Mouse (Mus musculus): ENCODE results near the gene Myo16. TPM values are rescaled to one million over a fixed set of nuclear protein-coding genes. Genes with fewer than 3 reads are reported as not detected.

Myo16 gene
- polyA plus RNA-seq, 1 experiment from 2014 or later: 0.34 TPM

- Histone ChIP-seq H3K27me3 (ENCODE audit: control insufficient read depth, insufficient read depth, low read length) (no peaks in the 10 kb centered on the region), H3K4me1 (ENCODE audit: control insufficient read depth in 2 of 2, insufficient read depth in 2 of 2, low read length in 2 of 2) (peaks cover 6% of the 10 kb centered on the region in 2 experiments; a peak in 3 of 4 replicates), H3K9ac (ENCODE audit: low read length) (no peak overlapping the region), H3K36me3 (ENCODE audit: control insufficient read depth, insufficient read depth, low read length) (no peaks in the 10 kb centered on the region), H3K4me2 (ENCODE audit: low read length) (no peak overlapping the region), H3K4me3 (ENCODE audit: control insufficient read depth in 1 of 2, insufficient read depth in 1 of 2, low read depth in 1 of 2, low read length in 2 of 2) (no peak overlapping the region), H3K27ac (replicated peaks in 1 of 2; ENCODE audit: control insufficient read depth in 1 of 2, insufficient read depth in 1 of 2, low read depth in 2 of 2, low read length in 2 of 2) (no peak overlapping the region), H3K9me3 (ENCODE audit: control insufficient read depth, low read length) (no peaks in the 10 kb centered on the region)
- WGBS: 40% methylated on average over 4 of the region's 4 CpGs
- no peak for ATAC-seq (ENCODE audit: insufficient number of reproducible peaks, insufficient read depth, low FRiP score, low read depth)
Measured at GRCm38 (mm10) chr8:10568448-10568847, 414.7 kb downstream of the Myo16 start.

- Histone ChIP-seq H3K9ac (ENCODE audit: low read length) (no peak overlapping the region), H3K4me1 (ENCODE audit: control insufficient read depth in 2 of 2, insufficient read depth in 2 of 2, low read length in 2 of 2) (no peaks in the 10 kb centered on the region), H3K4me2 (ENCODE audit: low read length) (no peak overlapping the region), H3K36me3 (ENCODE audit: control insufficient read depth, insufficient read depth, low read length) (no peaks in the 10 kb centered on the region), H3K27me3 (ENCODE audit: control insufficient read depth, insufficient read depth, low read length) (no peaks in the 10 kb centered on the region), H3K4me3 (ENCODE audit: control insufficient read depth in 1 of 2, insufficient read depth in 1 of 2, low read depth in 1 of 2, low read length in 2 of 2) (no peak overlapping the region), H3K27ac (replicated peaks in 1 of 2; ENCODE audit: control insufficient read depth in 1 of 2, insufficient read depth in 1 of 2, low read depth in 2 of 2, low read length in 2 of 2) (no peak overlapping the region), H3K9me3 (ENCODE audit: control insufficient read depth, low read length) (no peaks in the 10 kb centered on the region)
- no peak for ATAC-seq (ENCODE audit: insufficient number of reproducible peaks, insufficient read depth, low FRiP score, low read depth)
- WGBS: 20% methylated on average over 6 of the region's 6 CpGs
Measured at GRCm38 (mm10) chr8:10574096-10574495, 420.4 kb downstream of the Myo16 start.

DNA sequence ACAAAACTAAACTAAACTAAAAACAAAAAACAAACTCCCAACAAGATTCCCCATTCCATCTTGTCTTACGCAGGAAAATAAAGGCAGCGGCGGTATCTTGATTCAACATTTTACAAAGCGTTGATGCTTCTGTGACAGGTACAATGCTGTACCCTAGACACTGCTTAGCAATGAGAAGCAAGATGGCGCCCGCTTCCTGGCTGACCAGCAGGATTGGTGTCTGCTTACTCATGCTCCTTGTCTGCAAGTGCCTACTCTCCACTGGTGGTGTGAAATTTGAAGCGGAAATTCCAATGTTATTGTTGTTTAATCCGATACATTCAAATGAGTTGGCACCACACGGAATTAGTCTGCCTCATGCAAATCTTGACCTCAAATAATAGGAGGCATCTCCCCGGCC, 421.5 kb downstream of the Myo16 start:
- 92% methylated on average over 10 of the region's 10 CpGs for WGBS
- no peak for ATAC-seq (ENCODE audit: insufficient number of reproducible peaks, insufficient read depth, low FRiP score, low read depth)
- Histone ChIP-seq H3K9me3 (ENCODE audit: control insufficient read depth, low read length) (no peaks in the 10 kb centered on the region), H3K9ac (ENCODE audit: low read length) (no peak overlapping the region), H3K4me1 (ENCODE audit: control insufficient read depth in 2 of 2, insufficient read depth in 2 of 2, low read length in 2 of 2) (no peaks in the 10 kb centered on the region), H3K27me3 (ENCODE audit: control insufficient read depth, insufficient read depth, low read length) (no peaks in the 10 kb centered on the region), H3K4me3 (ENCODE audit: control insufficient read depth in 1 of 2, insufficient read depth in 1 of 2, low read depth in 1 of 2, low read length in 2 of 2) (no peak overlapping the region), H3K36me3 (ENCODE audit: control insufficient read depth, insufficient read depth, low read length) (no peaks in the 10 kb centered on the region), H3K4me2 (ENCODE audit: low read length) (no peak overlapping the region), H3K27ac (replicated peaks in 1 of 2; ENCODE audit: control insufficient read depth in 1 of 2, insufficient read depth in 1 of 2, low read depth in 2 of 2, low read length in 2 of 2) (no peak overlapping the region)

- H3K4me2 ChIP-seq (ENCODE audit: low read length): peak overlapping the region; percentile 49
- peaks cover 18 to 22% of the 10 kb centered on the region in 2 experiments for H3K4me1 ChIP-seq (ENCODE audit: control insufficient read depth in 2 of 2, insufficient read depth in 2 of 2, low read length in 2 of 2)
- ATAC-seq (ENCODE audit: insufficient number of reproducible peaks, insufficient read depth, low FRiP score, low read depth): no peak
- H3K27me3 ChIP-seq (ENCODE audit: control insufficient read depth, insufficient read depth, low read length): no peaks in the 10 kb centered on the region
- no peak overlapping the region for H3K4me3 ChIP-seq (ENCODE audit: control insufficient read depth in 1 of 2, insufficient read depth in 1 of 2, low read depth in 1 of 2, low read length in 2 of 2)
- 0 out of 2 replicates have a peak overlapping the region, but pooled peaks have one; percentile 22 for H3K9ac ChIP-seq (ENCODE audit: low read length)
- H3K27ac ChIP-seq (replicated peaks in 1 of 2; ENCODE audit: control insufficient read depth in 1 of 2, insufficient read depth in 1 of 2, low read depth in 2 of 2, low read length in 2 of 2): peak overlapping the region; percentile 13 to 29; a peak in 2 of 4 replicates
- WGBS: 23% methylated on average over 9 of the region's 14 CpGs
- no peaks in the 10 kb centered on the region for H3K9me3 ChIP-seq (ENCODE audit: control insufficient read depth, low read length)
- H3K36me3 ChIP-seq (ENCODE audit: control insufficient read depth, insufficient read depth, low read length): no peaks in the 10 kb centered on the region
Measured at GRCm38 (mm10) chr8:10586956-10587744, 433.4 kb downstream of the Myo16 start.

DNA sequence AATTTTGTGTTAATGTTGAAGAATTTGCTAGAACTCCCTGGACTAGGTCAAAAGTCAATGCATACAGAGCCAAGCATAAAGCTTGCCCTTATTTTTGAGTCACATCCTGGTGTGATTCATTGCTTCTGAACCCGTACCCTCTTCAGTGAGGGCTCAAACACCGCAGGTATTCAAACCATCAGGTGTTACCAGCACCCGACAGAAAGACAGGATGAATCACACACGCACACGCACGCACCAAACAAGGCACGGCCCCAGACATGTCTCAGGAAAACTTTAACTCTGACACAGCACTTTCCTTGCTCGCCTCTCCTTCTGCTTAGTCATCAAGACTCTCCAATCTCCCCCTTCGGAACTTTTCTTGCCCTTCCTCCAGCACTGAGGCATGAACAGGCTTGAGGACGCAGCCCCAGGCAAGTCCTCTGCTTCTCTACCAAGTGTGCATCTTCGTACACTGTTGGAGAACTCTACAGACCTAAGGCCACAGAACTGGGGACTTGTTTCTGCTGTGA, 435.8 kb downstream of the Myo16 start:
- Histone ChIP-seq H3K4me1 (ENCODE audit: control insufficient read depth in 2 of 2, insufficient read depth in 2 of 2, low read length in 2 of 2) (peaks cover 18 to 22% of the 10 kb centered on the region in 2 experiments), H3K9ac (ENCODE audit: low read length) (no peak overlapping the region), H3K4me3 (ENCODE audit: control insufficient read depth in 1 of 2, insufficient read depth in 1 of 2, low read depth in 1 of 2, low read length in 2 of 2) (no peak overlapping the region), H3K27me3 (ENCODE audit: control insufficient read depth, insufficient read depth, low read length) (no peaks in the 10 kb centered on the region), H3K36me3 (ENCODE audit: control insufficient read depth, insufficient read depth, low read length) (no peaks in the 10 kb centered on the region), H3K9me3 (ENCODE audit: control insufficient read depth, low read length) (no peaks in the 10 kb centered on the region), H3K27ac (replicated peaks in 1 of 2; ENCODE audit: control insufficient read depth in 1 of 2, insufficient read depth in 1 of 2, low read depth in 2 of 2, low read length in 2 of 2) (no peak overlapping the region; a peak in 1 of 4 replicates), H3K4me2 (ENCODE audit: low read length) (no peak overlapping the region)
- no peak for ATAC-seq (ENCODE audit: insufficient number of reproducible peaks, insufficient read depth, low FRiP score, low read depth)
- WGBS: 78% methylated on average over 11 of the region's 11 CpGs

DNA sequence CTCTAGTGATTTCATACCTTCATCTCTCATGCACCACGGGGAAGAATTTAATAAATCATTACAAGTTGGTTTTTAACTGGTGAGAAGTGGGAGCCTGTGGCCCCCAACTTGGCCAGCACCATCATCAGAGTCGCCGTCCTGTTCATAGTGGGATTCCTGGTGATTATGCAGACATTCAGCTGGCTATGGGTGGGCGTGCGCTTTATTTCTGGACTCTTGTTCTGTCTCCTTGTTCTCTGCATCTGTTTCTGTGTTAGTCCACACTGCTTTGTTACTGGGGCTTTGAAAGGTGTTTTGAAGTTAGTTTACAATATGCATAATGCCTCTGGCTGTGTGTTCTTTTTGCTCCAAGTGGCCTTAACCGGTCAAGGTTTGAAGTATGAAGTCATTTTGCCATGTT, 439.2 kb downstream of the Myo16 start:
- WGBS: 89% methylated on average over 6 of the region's 6 CpGs
- ATAC-seq (ENCODE audit: insufficient number of reproducible peaks, insufficient read depth, low FRiP score, low read depth): no peak
- no peaks in the 10 kb centered on the region for H3K36me3 ChIP-seq (ENCODE audit: control insufficient read depth, insufficient read depth, low read length)

GRCm38 (mm10) chr8:10596353-10596752, 442.6 kb downstream of the Myo16 start:
- Histone ChIP-seq H3K4me1 (ENCODE audit: control insufficient read depth in 2 of 2, insufficient read depth in 2 of 2, low read length in 2 of 2) (peaks cover 0 to 2% of the 10 kb centered on the region in 2 experiments; a peak in 1 of 4 replicates), H3K27me3 (ENCODE audit: control insufficient read depth, insufficient read depth, low read length) (no peaks in the 10 kb centered on the region), H3K4me3 (ENCODE audit: control insufficient read depth in 1 of 2, insufficient read depth in 1 of 2, low read depth in 1 of 2, low read length in 2 of 2) (no peak overlapping the region), H3K4me2 (ENCODE audit: low read length) (no peak overlapping the region), H3K9me3 (ENCODE audit: control insufficient read depth, low read length) (no peaks in the 10 kb centered on the region), H3K36me3 (ENCODE audit: control insufficient read depth, insufficient read depth, low read length) (no peaks in the 10 kb centered on the region), H3K27ac (replicated peaks in 1 of 2; ENCODE audit: control insufficient read depth in 1 of 2, insufficient read depth in 1 of 2, low read depth in 2 of 2, low read length in 2 of 2) (no peak overlapping the region), H3K9ac (ENCODE audit: low read length) (no peak overlapping the region)
- ATAC-seq (ENCODE audit: insufficient number of reproducible peaks, insufficient read depth, low FRiP score, low read depth): no peak
- 89% methylated on average over 3 of the region's 3 CpGs for WGBS

More for the DNA sequence above, 439.2 kb downstream of the Myo16 start:
- Histone ChIP-seq H3K9me3 (ENCODE audit: control insufficient read depth, low read length) (no peaks in the 10 kb centered on the region), H3K4me1 (ENCODE audit: control insufficient read depth in 2 of 2, insufficient read depth in 2 of 2, low read length in 2 of 2) (peaks cover under 1 to 6% of the 10 kb centered on the region in 2 experiments; a peak in 3 of 4 replicates), H3K27ac (replicated peaks in 1 of 2; ENCODE audit: control insufficient read depth in 1 of 2, insufficient read depth in 1 of 2, low read depth in 2 of 2, low read length in 2 of 2) (no peak overlapping the region), H3K4me2 (ENCODE audit: low read length) (no peak overlapping the region), H3K4me3 (ENCODE audit: control insufficient read depth in 1 of 2, insufficient read depth in 1 of 2, low read depth in 1 of 2, low read length in 2 of 2) (no peak overlapping the region), H3K9ac (ENCODE audit: low read length) (no peak overlapping the region), H3K27me3 (ENCODE audit: control insufficient read depth, insufficient read depth, low read length) (no peaks in the 10 kb centered on the region)

All from heart, embryonic 14.5 days (tissue).